Mouse (Mus musculus) neural tube, embryonic 11.5 days (tissue): ENCODE measurements around the gene Txndc9. TPM values are rescaled to one million over a fixed set of nuclear protein-coding genes. Genes with fewer than 3 reads are reported as not detected.

Experiments
- ATAC-seq: fragments of 200-750 bp; cut with Nextera tagmentation; 2 replicates; pipeline ENCODE4 v1.8.0; 2017; ENCODE audit warnings: moderate number of reproducible peaks, mild to moderate bottlenecking, moderate TSS enrichment, moderate library complexity; ENCODE audit not compliant: insufficient read depth, low FRiP score, low TSS enrichment
- DNase-seq: peaks from one replicate; pipeline ENCODE4 v3.0.0-alpha.2; 2015; ENCODE audit warnings: low spot score
- H3K27ac ChIP-seq: fragments of 300-500 bp; sonication (generic); 2 replicates; pipeline ENCODE4 v1.5.1; 2014; ENCODE audit warnings: low read depth, mild to moderate bottlenecking, low read length
- H3K27me3 ChIP-seq: fragments of 300-500 bp; sonication (generic); 2 replicates; pipeline ENCODE4 v1.6.1; 2014; ENCODE audit warnings: mild to moderate bottlenecking, low read length, mixed read lengths; ENCODE audit not compliant: control insufficient read depth, insufficient read depth
- H3K36me3 ChIP-seq: fragments of 300-500 bp; sonication (generic); 2 replicates; pipeline ENCODE4 v1.6.1; 2014; ENCODE audit warnings: mild to moderate bottlenecking, low read length, moderate library complexity, mixed read lengths; ENCODE audit not compliant: control insufficient read depth, insufficient read depth
- H3K4me1 ChIP-seq: fragments of 300-500 bp; sonication (generic); 2 replicates; pipeline ENCODE4 v1.6.1; 2014; ENCODE audit warnings: low read length, mixed read lengths; ENCODE audit not compliant: control insufficient read depth, insufficient read depth
- H3K4me2 ChIP-seq: fragments of 300-500 bp; sonication (generic); 2 replicates; pipeline ENCODE4 v1.6.1; 2014; ENCODE audit warnings: low read depth, mild to moderate bottlenecking, moderate library complexity
- H3K4me3 ChIP-seq: fragments of 300-500 bp; sonication (generic); 2 replicates; pipeline ENCODE4 v1.5.1; 2014; ENCODE audit warnings: low read depth, low read length
- H3K9ac ChIP-seq: fragments of 300-500 bp; sonication (generic); 2 replicates; pipeline ENCODE4 v1.6.1; 2014; ENCODE audit warnings: mild to moderate bottlenecking, low read length
- H3K9me3 ChIP-seq: fragments of 300-500 bp; sonication (generic); 2 replicates; pipeline ENCODE4 v1.6.1; 2016; ENCODE audit warnings: low read length; ENCODE audit not compliant: control insufficient read depth
- WGBS: fragments of 180-500 bp; shearing (Covaris S2); extraction: QIAGEN DNeasy Blood & Tissue Kit; methylation state at CpG from one replicate; pipeline ENCODE4 v1.1.7; 2014; 5-methylcytosine and 5-hydroxymethylcytosine counted together
- polyA plus RNA-seq: library from polyadenylated mRNA; unstranded; fragments of >200 nt; fragmentation: Nextera tagmentation; extraction: Ambion mirVana; gene quantifications from 2 replicates; pipeline ENCODE4 v1.2.1, GENCODE M21; 2014

Gene Txndc9
- polyA plus RNA-seq, 1 experiment from 2014 or later: 164 TPM

DNA sequence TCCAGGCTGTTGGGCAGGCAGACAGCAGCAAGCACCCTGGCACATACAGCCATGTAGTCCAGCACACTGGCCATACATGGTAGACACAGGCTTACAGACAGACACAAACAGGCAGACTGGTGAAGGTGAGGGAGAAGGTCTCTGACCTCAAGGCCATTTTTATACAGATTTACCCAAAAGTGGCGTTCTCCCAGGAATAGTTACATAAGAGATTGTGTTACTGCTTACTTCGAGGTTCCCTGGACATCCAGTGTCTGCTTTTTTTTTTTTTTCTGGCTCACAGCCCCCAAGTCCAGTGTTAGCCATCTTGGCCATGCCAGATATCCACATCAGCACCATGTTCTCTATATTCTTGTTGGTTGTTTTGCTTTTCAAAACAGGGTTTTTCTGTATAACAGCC lies 39.2 kb downstream of the Txndc9 start:
- ATAC-seq: no peak
- Histone ChIP-seq H3K36me3 (no peaks in the 10 kb centered on the region), H3K4me2 (no peak overlapping the region), H3K9ac (no peak overlapping the region), H3K9me3 (no peaks in the 10 kb centered on the region), H3K27ac (no peak overlapping the region), H3K4me3 (no peak overlapping the region), H3K4me1 (no peaks in the 10 kb centered on the region), H3K27me3 (no peaks in the 10 kb centered on the region)
- no peak for DNase-seq
- WGBS: 90% methylated on average over 2 of the region's 2 CpGs

DNA sequence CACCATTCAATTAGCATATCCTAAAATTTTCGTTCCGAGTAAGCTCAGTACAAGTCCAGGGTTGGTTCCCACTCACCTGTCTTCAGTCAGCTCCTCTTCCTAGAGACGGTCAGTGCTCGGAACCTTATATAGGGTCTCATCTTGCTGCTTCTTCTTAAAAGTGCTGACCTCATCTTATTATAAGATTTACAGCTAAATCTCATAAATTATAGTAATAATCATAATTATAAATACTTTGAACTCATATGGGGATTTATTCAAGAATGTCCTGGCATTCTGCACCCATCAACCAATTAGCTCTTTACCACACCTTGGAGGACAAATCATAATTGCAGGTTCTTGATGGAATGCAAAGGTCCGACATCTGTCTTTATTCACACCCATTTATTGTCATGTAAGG lies 40.0 kb downstream of the Txndc9 start, which contains the start of gene Lyg1:
Gene Lyg1, minus strand, starts transcription at position 101 of the 400 bp plus-strand sequence.
- H3K36me3 ChIP-seq: no peaks in the 10 kb centered on the region
- no peak within 1 kb of the TSS for H3K27ac ChIP-seq
- no peaks in the 10 kb centered on the region for H3K4me1 ChIP-seq
- H3K4me2 ChIP-seq: no peak within 1 kb of the TSS
- no peaks in the 10 kb centered on the region for H3K27me3 ChIP-seq
- 88% methylated on average over 5 of the region's 5 CpGs for WGBS
- ATAC-seq (no peak), DNase-seq (no peak)
- H3K9me3 ChIP-seq: no peaks in the 10 kb centered on the region
- no peak within 1 kb of the TSS for H3K4me3 ChIP-seq
- no peak within 1 kb of the TSS for H3K9ac ChIP-seq

DNA sequence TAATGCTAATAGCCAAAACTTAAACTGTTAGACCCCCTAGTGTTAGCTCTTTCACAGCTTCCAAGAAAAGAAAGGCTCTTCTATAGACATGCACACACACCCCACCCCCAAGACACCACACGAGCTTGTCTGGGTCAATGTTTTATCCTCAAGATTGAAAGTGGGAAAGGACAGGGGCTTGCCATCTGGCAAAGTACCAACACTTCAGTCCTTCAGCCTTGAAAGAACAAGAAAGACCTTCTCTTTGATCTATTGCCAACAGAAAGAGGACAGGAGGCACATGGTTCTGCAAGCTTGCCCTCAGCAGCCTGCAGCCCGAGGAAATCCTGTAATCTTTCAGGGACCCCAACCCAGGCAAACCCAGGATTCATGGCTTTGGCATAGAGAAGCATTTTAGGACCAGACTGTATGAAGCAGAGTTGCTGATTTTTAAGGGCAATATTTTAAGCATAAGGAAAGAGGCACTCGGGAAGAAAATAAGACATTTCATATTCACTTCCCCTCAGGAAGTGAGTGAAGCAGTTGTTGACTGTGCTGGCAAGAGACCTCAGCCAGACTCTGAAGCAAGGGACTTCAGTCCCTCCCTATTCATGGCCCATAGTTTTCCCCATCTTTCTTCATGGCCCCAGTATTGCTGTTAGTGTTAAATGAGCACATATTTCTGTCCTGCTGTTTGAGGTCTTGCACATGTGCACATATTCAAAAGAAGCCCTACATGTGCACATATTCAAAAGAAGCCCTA lies 40.8 kb downstream of the Txndc9 start:
- Histone ChIP-seq H3K36me3 (no peaks in the 10 kb centered on the region), H3K4me1 (no peaks in the 10 kb centered on the region), H3K27me3 (no peaks in the 10 kb centered on the region), H3K27ac (no peak overlapping the region), H3K4me2 (no peak overlapping the region), H3K9me3 (no peaks in the 10 kb centered on the region), H3K4me3 (no peak overlapping the region), H3K9ac (no peak overlapping the region)
- ATAC-seq: no peak
- peak; percentile 17 for DNase-seq
- WGBS: 49% methylated on average over 3 of the region's 3 CpGs

DNA sequence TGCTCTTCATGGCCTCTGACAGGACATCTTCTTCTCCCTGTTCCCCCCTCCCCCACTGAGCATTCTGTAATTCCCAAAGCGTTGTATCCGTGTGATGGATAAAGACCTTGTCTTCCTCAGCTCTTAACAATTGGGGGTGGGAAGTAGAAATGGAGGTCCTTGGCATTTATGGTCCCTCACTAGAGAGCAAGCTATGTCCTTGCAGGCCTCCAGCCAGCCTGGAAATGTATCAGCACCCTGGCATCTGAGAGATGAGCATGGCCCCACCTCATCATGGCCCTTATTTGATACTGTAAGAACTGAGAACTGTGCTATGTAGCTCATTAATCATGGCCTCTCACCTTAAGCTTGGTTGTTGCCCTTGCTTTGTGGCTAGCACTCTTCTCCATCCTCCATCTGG lies 42.4 kb downstream of the Txndc9 start:
- no peak overlapping the region for H3K9ac ChIP-seq
- H3K4me2 ChIP-seq: no peak overlapping the region
- no peak overlapping the region for H3K27ac ChIP-seq
- H3K36me3 ChIP-seq: no peaks in the 10 kb centered on the region
- no peak for ATAC-seq
- H3K9me3 ChIP-seq: no peaks in the 10 kb centered on the region
- no peaks in the 10 kb centered on the region for H3K4me1 ChIP-seq
- no peak overlapping the region for H3K4me3 ChIP-seq
- H3K27me3 ChIP-seq: no peaks in the 10 kb centered on the region
- no peak for DNase-seq
- WGBS: 90% methylated on average over 2 of the region's 2 CpGs

DNA sequence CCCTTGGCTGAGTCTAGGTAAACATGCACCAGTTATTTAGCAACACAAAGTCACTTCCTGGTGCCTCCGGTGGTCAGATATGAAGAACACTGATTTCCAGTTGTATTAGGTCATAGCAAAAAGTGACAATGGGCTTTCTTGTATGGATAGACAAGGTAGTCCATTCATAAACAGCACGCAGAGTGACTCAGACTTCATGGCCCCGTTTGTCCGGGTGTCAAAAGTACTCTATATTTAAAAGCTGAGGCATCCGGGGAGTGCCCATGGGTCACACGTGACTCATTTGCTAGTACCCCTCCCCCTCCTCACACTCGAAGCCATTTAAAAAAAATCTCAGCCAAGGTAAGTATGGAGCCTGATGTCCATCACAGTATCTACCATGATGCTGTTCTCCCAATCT lies 42.9 kb downstream of the Txndc9 start:
- Histone ChIP-seq H3K4me2 (no peak overlapping the region), H3K9ac (no peak overlapping the region), H3K9me3 (no peaks in the 10 kb centered on the region), H3K4me3 (no peak overlapping the region), H3K4me1 (no peaks in the 10 kb centered on the region), H3K27me3 (no peaks in the 10 kb centered on the region), H3K36me3 (no peaks in the 10 kb centered on the region), H3K27ac (no peak overlapping the region)
- WGBS: 84% methylated on average over 7 of the region's 7 CpGs
- ATAC-seq: no peak
- DNase-seq: no peak

DNA sequence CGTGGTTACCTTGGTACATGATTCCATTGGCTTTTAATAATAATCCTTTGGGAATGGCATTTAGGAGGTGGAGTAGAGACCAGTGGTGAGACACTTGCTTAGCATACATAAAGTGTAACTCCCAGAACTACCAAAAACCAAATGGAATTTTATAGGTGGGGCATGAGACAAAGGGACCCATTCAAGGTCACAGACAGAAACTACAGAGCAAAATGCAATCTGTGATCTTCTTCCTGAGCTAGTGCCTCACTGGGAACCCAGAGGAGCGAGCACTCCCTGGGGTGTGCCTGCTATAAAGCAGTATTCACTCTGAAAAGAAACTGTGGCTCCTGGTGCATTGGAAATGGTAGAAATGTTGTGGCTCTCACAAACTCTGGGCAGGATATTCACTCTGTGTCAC lies 48.8 kb downstream of the Txndc9 start:
- no peaks in the 10 kb centered on the region for H3K9me3 ChIP-seq
- 77% methylated on average over 2 of the region's 2 CpGs for WGBS
- H3K9ac ChIP-seq: no peak overlapping the region
- ATAC-seq (no peak), DNase-seq (no peak)
- H3K4me3 ChIP-seq: no peak overlapping the region
- no peak overlapping the region for H3K4me2 ChIP-seq
- H3K27me3 ChIP-seq: no peaks in the 10 kb centered on the region
- no peak overlapping the region for H3K27ac ChIP-seq
- no peaks in the 10 kb centered on the region for H3K36me3 ChIP-seq
- no peaks in the 10 kb centered on the region for H3K4me1 ChIP-seq

Other genes with a start within 250 kb of the Txndc9 start
- 15.8 and 16.7 TPM in 2 replicates for gene Tsga10, start 131.5 kb downstream of the Txndc9 start, polyA plus RNA-seq
- 7.6 and 7.8 TPM in 2 replicates for gene Lipt1, start 126.2 kb downstream of the Txndc9 start, polyA plus RNA-seq
- 23.4 and 23.9 TPM in 2 replicates for gene Mitd1, start 107.5 kb downstream of the Txndc9 start, polyA plus RNA-seq
- 219 and 231 TPM in 2 replicates for gene Mrpl30, start 107.4 kb downstream of the Txndc9 start, polyA plus RNA-seq
- gene Lyg2, start 81.4 kb downstream of the Txndc9 start, polyA plus RNA-seq: not detected in 2 replicates
- not detected in 2 replicates for gene Lyg1, start 40.1 kb downstream of the Txndc9 start, polyA plus RNA-seq
- gene Eif5b, start 117 bp upstream of the Txndc9 start, polyA plus RNA-seq: 26.9 and 28.9 TPM in 2 replicates
- 25.7 and 26.6 TPM in 2 replicates for gene Rev1, start 131.9 kb upstream of the Txndc9 start, polyA plus RNA-seq